Mouse (Mus musculus) midbrain, embryonic 13.5 days (tissue): ENCODE measurements around the gene Rhoj. TPM values are rescaled to one million over a fixed set of nuclear protein-coding genes. Genes with fewer than 3 reads are reported as not detected.

Experiments used
- polyA plus RNA-seq: library from polyadenylated mRNA; unstranded; fragments of >200 nt; fragmentation: Nextera tagmentation; extraction: Ambion mirVana; gene quantifications from 2 replicates; pipeline ENCODE4 v1.2.1, GENCODE M21; 2015

The Rhoj gene
- polyA plus RNA-seq, 1 experiment from 2014 or later, result 23.5 TPM

Other genes starting within 250 kb of the Rhoj start
- 1.2 and 1.3 TPM in 2 replicates for gene Kcnh5, start 131.0 kb upstream of the Rhoj start, polyA plus RNA-seq
- gene Gphb5, start 108.5 kb downstream of the Rhoj start, polyA plus RNA-seq, result not detected in 2 replicates